Mouse (Mus musculus) right cerebral cortex, postnatal 14 days (tissue): ENCODE measurements around the gene Rufy1.

Source experiments
- DNase-seq: peaks from one replicate; pipeline ENCODE4 v3.0.0; 2022

Rufy1 gene

DNA sequence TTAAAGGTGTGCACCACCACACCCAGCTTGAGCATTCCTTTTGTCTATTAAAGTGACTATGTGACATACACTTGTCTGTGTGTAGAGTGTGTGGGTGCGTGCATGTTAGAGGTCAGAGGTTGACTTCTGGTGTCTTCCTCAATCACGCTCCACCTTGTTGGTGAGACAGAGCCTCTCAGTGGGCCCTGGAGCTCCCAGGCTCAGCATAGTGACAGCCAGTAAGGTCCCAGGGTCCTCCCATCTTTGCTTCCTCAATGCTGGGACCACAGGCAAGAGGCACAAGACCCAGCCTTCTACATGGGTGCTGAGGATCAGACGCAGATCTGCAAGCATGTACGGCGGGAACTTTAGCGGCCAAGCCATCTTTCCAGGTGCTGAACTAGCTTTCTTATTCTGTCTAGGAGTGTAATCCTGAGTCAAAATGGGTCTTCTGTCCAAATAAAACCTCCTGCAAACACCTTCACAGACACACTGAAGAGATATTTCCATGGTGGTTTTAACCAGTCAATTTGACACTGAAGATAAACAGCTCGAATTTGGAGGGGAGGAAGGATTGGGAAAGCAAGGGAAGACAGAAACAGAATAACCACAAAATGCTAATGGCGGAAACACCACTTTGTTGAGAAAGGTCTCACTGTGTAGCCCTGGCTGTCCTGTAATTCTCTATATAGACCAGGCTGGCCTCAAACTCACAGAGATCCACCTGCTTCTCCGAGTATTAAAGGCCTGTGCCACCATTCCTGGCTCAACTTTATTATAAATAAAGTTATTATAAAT is 84.5 kb downstream of the Rufy1 start:
- DNase-seq = no peak

- no peak for DNase-seq
Observed at GRCm38 (mm10) chr11:50345486-50345885, 85.4 kb downstream of the Rufy1 start.
